Mouse (Mus musculus) cerebellum, adult 11 months (tissue): ENCODE results near the gene Eif6.

ENCODE experiments used
- DNase-seq: peaks from one replicate; pipeline ENCODE4 v3.0.0; 2022

The Eif6 gene

GRCm38 (mm10) chr2:155820779-155821178 lies 5.9 kb downstream of the Eif6 start:
- no peak for DNase-seq

GRCm38 (mm10) chr2:155819449-155820251 lies 7.1 kb downstream of the Eif6 start:
- DNase-seq = no peak

- no peak for DNase-seq
Observed at GRCm38 (mm10) chr2:155819392-155819448, 7.5 kb downstream of the Eif6 start, which contains the start of gene BC029722. Gene BC029722, minus strand, starts transcription at chr2:155819426.

GRCm38 (mm10) chr2:155818596-155819391 lies 7.9 kb downstream of the Eif6 start:
- DNase-seq = peak; percentile 94

GRCm38 (mm10) chr2:155817301-155818245 lies 9.2 kb downstream of the Eif6 start:
- DNase-seq = no peak

GRCm38 (mm10) chr2:155816179-155816578 lies 10.5 kb downstream of the Eif6 start:
- DNase-seq = no peak

GRCm38 (mm10) chr2:155814829-155815228 lies 11.9 kb downstream of the Eif6 start:
- no peak for DNase-seq

GRCm38 (mm10) chr2:155812637-155813036 lies 14.1 kb downstream of the Eif6 start:
- peak; percentile 21 for DNase-seq

- peak; percentile 96 for DNase-seq
Observed at GRCm38 (mm10) chr2:155811821-155812396, 14.8 kb downstream of the Eif6 start.

- DNase-seq = no peak
Observed at GRCm38 (mm10) chr2:155809620-155810019, 17.1 kb downstream of the Eif6 start.

GRCm38 (mm10) chr2:155807408-155807807 lies 19.3 kb downstream of the Eif6 start:
- no peak for DNase-seq

GRCm38 (mm10) chr2:155806548-155806947 lies 20.2 kb downstream of the Eif6 start:
- peak; percentile 90 for DNase-seq

- no peak for DNase-seq
Observed at GRCm38 (mm10) chr2:155805925-155806255, 20.8 kb downstream of the Eif6 start.

- peak; percentile 99 for DNase-seq
Observed at GRCm38 (mm10) chr2:155805231-155805924, 21.3 kb downstream of the Eif6 start.

- DNase-seq = no peak
Observed at GRCm38 (mm10) chr2:155804053-155804452, 22.7 kb downstream of the Eif6 start.

GRCm38 (mm10) chr2:155802761-155803160 lies 24.0 kb downstream of the Eif6 start:
- no peak for DNase-seq

GRCm38 (mm10) chr2:155798613-155799012 lies 28.1 kb downstream of the Eif6 start:
- no peak for DNase-seq

GRCm38 (mm10) chr2:155794674-155795445 lies 31.9 kb downstream of the Eif6 start:
- DNase-seq = peak; percentile 98

GRCm38 (mm10) chr2:155792899-155793298 lies 33.8 kb downstream of the Eif6 start:
- DNase-seq = no peak

- DNase-seq = peak; percentile 53
Observed at GRCm38 (mm10) chr2:155787949-155788931, 38.5 kb downstream of the Eif6 start.

- DNase-seq = no peak
Observed at GRCm38 (mm10) chr2:155786905-155787304, 39.8 kb downstream of the Eif6 start.
